Mouse (Mus musculus) brain, embryonic 14.5 days (tissue): ENCODE results near the gene Smtn.

Source experiments
- CTCF ChIP-seq: fragments of 200-500 bp; IDR thresholded peaks from 2 replicates; pipeline ENCODE4 v1.5.1; 2012; ENCODE audit warnings: inconsistent platforms, mild to moderate bottlenecking, moderate library complexity, borderline replicate concordance; ENCODE audit not compliant: insufficient read depth, insufficient read length; ENCODE audit errors: extremely low read depth
- POLR2A ChIP-seq: fragments of 200-500 bp; IDR thresholded peaks from 2 replicates; pipeline ENCODE4 v1.6.1; 2012; ENCODE audit warnings: mild to moderate bottlenecking, inconsistent platforms, borderline replicate concordance; ENCODE audit not compliant: poor library complexity, insufficient read depth, insufficient read length, severe bottlenecking; ENCODE audit errors: extremely low read depth

GRCm38 (mm10) chr11:3509181-3510085 is 31.0 kb downstream of the Smtn start:
- no peak for TF ChIP-seq CTCF
- no peak for TF ChIP-seq POLR2A
